Mouse (Mus musculus): ENCODE measurements around the gene Mtmr4. TPM values are rescaled to one million over a fixed set of nuclear protein-coding genes. Genes with fewer than 3 reads are reported as not detected.
A peak's percentile ranks its signal among the peaks of the same experiment; 100 is the strongest.

Gene Mtmr4
- polyA plus RNA-seq, 1 experiment from 2014 or later = 44.3 TPM

DNA sequence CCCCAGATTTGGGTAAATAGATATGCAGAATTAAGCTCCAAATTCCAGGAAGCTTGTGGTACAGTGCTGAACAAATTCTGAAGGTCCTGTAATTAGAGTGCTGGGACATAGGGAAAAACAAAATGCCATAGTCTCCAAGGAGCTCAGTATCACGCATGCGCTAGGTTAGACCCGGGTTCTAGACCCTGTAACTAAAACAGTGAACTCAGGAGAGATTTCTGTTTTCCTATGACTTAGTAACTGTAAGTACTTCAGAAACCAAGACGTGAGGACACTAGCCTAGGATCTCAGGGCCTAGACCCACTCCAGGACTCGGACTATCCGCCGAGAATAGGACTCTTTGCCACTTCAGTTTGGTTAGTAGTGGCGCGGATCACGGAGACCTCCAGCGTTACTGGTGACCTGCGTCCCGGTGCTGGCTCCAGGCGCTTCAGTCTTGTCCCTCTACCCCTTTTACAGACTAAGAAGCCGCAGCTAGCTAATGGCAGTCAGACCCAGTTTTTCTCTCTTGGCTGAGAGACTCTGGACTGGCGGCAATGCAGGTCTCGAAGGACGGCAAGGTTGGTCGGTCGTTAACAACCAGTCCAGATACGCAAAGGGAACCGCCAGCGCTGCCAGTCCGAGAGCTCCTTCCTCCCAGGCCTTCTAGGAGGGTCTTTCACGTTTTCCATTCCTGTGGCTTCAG is 979 bp upstream of the Mtmr4 start:
- no peaks in the 10 kb centered on the region for H3K27me3 ChIP-seq (ENCODE audit: control insufficient read depth, insufficient read depth, low read length)
- H3K4me3 ChIP-seq (ENCODE audit: low read length) = peak overlapping the region; percentile 84
- peaks cover 38% of the 10 kb centered on the region for H3K4me1 ChIP-seq (ENCODE audit: control insufficient read depth, insufficient read depth, low read length)
- H3K9ac ChIP-seq (ENCODE audit: low read depth, low read length) = peak overlapping the region; percentile 93
- no peaks in the 10 kb centered on the region for H3K9me3 ChIP-seq (ENCODE audit: control insufficient read depth, low read length)
- H3K36me3 ChIP-seq (ENCODE audit: control insufficient read depth, insufficient read depth, low read length) = peaks cover 4% of the 10 kb centered on the region; the same call in 1 of the 2 replicates
- H3K27ac ChIP-seq (ENCODE audit: low read depth, low read length) = peak overlapping the region; percentile 96
- WGBS = 1% methylated on average over 25 of the region's 25 CpGs
- peak overlapping the region; percentile 79 for H3K4me2 ChIP-seq (replicated peaks; ENCODE audit: low read depth, low read length)
- no peak for ATAC-seq (ENCODE audit: low FRiP score, low TSS enrichment)

DNA sequence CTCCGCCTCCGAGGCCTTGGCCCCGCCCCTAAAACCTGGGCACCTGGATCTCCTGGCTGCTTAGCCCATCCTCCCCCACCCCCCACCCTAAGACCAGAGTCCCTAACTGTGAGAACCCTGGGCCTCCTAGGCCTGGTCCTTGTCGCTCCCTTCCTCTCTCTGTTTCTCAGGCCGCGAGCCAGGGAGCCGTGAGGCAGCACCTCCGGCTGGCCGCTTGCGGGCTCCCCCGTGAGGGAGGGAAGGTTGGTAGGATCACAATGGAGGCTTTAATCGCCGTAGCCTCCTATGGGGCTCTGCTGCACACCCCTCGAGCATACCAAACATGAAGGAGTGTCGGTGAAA is 363 bp downstream of the Mtmr4 start:
- H3K4me1 ChIP-seq (ENCODE audit: control insufficient read depth, insufficient read depth, low read length) = peaks cover 50% of the 10 kb centered on the region
- WGBS = under 1% methylated on average over 14 of the region's 15 CpGs
- peak overlapping the region; percentile 91 for H3K4me2 ChIP-seq (replicated peaks; ENCODE audit: low read depth, low read length)
- no peaks in the 10 kb centered on the region for H3K27me3 ChIP-seq (ENCODE audit: control insufficient read depth, insufficient read depth, low read length)
- H3K36me3 ChIP-seq (ENCODE audit: control insufficient read depth, insufficient read depth, low read length) = peaks cover 11% of the 10 kb centered on the region
- peak overlapping the region; percentile 94 for H3K27ac ChIP-seq (ENCODE audit: low read depth, low read length)
- H3K9ac ChIP-seq (ENCODE audit: low read depth, low read length) = peak overlapping the region; percentile 89
- peak overlapping the region; percentile 82 for H3K4me3 ChIP-seq (ENCODE audit: low read length)
- ATAC-seq (ENCODE audit: low FRiP score, low TSS enrichment) = no peak
- no peaks in the 10 kb centered on the region for H3K9me3 ChIP-seq (ENCODE audit: control insufficient read depth, low read length)

DNA sequence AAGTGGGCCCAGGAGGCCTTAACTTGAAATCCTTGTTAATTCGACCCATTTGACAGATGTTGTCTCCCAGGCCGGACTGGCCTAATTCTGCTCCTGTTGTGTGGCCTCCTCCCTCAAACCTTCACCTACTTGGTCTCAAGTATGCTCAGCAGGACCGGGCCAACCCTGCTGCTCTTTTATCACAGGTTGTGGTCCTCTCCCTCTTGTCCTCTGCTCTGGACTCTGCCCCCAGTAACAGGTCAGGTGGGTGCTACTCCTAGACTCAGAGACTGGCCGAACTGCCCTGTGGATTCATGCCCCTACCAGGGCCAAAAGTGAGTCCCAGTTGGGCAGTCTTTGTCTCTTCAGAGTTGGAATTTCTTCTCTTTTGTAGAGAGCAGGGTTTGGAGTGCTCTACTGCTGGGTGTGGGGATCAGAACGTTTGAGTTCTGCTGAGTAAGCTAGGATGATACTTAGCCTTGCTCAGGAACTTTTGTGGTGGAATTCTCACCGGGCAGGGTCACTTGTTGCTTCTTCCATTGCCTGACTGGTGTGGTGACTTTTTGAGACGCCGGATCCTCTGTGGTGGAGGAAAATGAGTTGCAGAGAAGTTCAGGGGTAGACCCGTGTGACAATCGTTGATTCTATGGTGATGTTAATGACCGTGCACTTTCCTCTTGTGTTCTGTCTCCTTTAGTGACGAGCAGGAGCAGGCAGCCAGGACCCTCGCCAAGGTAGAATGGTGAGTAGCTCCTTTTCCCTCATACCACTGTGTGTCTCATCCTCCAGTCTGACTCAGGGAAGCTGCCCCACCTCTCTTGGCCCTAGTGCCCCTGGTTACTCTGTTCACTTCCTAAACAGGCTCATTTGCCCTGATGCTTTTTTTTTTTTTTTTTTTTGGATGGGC is 994 bp downstream of the Mtmr4 start:
- peak overlapping the region; percentile 89 for H3K9ac ChIP-seq (ENCODE audit: low read depth, low read length)
- peak overlapping the region; percentile 82 for H3K4me3 ChIP-seq (ENCODE audit: low read length)
- 35% methylated on average over 13 of the region's 13 CpGs for WGBS
- ATAC-seq (ENCODE audit: low FRiP score, low TSS enrichment) = no peak
- peaks cover 50% of the 10 kb centered on the region for H3K4me1 ChIP-seq (ENCODE audit: control insufficient read depth, insufficient read depth, low read length)
- H3K36me3 ChIP-seq (ENCODE audit: control insufficient read depth, insufficient read depth, low read length) = peaks cover 17% of the 10 kb centered on the region
- H3K27ac ChIP-seq (ENCODE audit: low read depth, low read length) = peak overlapping the region; percentile 94
- no peaks in the 10 kb centered on the region for H3K9me3 ChIP-seq (ENCODE audit: control insufficient read depth, low read length)
- H3K4me2 ChIP-seq (replicated peaks; ENCODE audit: low read depth, low read length) = peak overlapping the region; percentile 91
- no peaks in the 10 kb centered on the region for H3K27me3 ChIP-seq (ENCODE audit: control insufficient read depth, insufficient read depth, low read length)

DNA sequence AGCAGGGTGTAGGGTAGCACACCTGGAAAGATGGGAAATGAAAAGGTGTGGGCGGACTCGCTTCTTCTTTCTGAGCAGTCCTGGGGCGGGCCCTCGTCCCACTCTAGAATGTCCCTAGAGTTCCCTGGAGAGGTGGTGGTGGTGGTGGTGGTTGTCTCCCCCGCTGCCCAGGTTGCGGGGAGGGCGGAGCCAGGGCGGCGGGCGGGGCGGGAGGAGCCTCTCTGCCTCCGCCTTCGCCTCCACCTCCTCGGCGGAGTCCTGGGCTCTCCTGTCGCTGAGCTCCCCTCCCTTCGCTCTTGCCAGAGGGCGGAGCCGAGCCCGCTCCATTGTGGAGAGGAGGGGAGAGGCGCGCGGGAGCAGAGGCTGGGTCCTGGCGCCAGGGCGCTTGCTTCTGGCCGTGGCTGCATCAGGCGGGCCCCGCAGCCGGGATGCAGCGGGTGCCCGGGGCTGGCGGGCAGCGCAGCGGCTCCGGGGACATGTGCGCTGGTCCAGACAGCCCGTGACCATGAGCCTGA is 3.4 kb downstream of the Mtmr4 start:
- H3K27me3 ChIP-seq (ENCODE audit: control insufficient read depth, insufficient read depth, low read length) = no peaks in the 10 kb centered on the region
- peak overlapping the region; percentile 92 for H3K4me2 ChIP-seq (replicated peaks; ENCODE audit: low read depth, low read length)
- peaks cover 40% of the 10 kb centered on the region for H3K4me1 ChIP-seq (ENCODE audit: control insufficient read depth, insufficient read depth, low read length)
- peak; percentile 71 for ATAC-seq (ENCODE audit: low FRiP score, low TSS enrichment)
- H3K36me3 ChIP-seq (ENCODE audit: control insufficient read depth, insufficient read depth, low read length) = peaks cover 41% of the 10 kb centered on the region
- peak overlapping the region; percentile 80 for H3K27ac ChIP-seq (ENCODE audit: low read depth, low read length)
- peak overlapping the region; percentile 78 for H3K4me3 ChIP-seq (ENCODE audit: low read length)
- peak overlapping the region; percentile 81 for H3K9ac ChIP-seq (ENCODE audit: low read depth, low read length)
- H3K9me3 ChIP-seq (ENCODE audit: control insufficient read depth, low read length) = no peaks in the 10 kb centered on the region
- 1% methylated on average over 22 of the region's 37 CpGs for WGBS

DNA sequence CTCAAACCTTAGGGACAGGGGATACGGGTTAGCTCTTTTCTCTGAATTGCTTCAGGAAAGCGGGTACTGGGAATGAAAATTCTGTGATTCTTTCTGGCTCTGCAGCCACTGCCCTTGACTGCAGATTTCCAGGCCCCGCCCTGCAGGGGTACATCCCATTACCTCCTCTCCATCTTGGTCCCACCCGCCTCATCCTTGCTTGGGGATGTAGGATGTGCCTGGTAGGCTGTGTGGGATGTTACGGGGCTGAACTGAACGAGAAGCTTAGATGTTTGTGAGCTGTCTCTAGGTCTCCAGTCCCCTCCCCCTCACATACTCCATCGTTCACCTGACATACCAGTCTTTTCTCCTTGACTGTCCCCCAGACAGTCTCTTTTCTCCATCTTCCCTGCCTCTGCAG is 4.0 kb downstream of the Mtmr4 start:
- WGBS = 9% methylated on average over 7 of the region's 7 CpGs
- Histone ChIP-seq H3K36me3 (ENCODE audit: control insufficient read depth, insufficient read depth, low read length) (peaks cover 47% of the 10 kb centered on the region), H3K4me2 (replicated peaks; ENCODE audit: low read depth, low read length) (peak overlapping the region; percentile 92), H3K9me3 (ENCODE audit: control insufficient read depth, low read length) (no peaks in the 10 kb centered on the region), H3K9ac (ENCODE audit: low read depth, low read length) (peak overlapping the region; percentile 81), H3K27me3 (ENCODE audit: control insufficient read depth, insufficient read depth, low read length) (no peaks in the 10 kb centered on the region), H3K27ac (ENCODE audit: low read depth, low read length) (peak overlapping the region; percentile 80), H3K4me1 (ENCODE audit: control insufficient read depth, insufficient read depth, low read length) (peaks cover 36% of the 10 kb centered on the region), H3K4me3 (ENCODE audit: low read length) (peak overlapping the region; percentile 78)
- ATAC-seq (ENCODE audit: low FRiP score, low TSS enrichment) = no peak

DNA sequence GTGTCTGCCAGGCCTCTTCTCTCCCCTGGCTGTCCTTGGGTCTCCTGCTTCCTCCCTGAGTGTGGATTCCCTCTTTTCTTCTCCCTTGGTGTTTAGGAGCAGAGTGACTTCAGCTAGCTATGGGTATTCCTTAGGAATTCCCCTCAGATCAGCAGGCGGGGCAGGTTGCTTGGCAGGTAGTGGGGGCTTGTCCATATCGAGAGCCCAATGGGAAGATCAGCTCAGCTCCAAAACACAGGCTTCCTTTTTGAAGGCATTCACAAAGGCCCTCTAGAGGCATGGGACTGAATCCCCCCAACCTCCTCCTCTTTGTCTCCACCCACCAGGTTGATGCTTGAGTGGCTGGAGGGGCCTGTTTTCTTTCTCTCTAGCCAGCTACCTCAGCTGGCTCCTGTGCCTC is 4.5 kb downstream of the Mtmr4 start:
- Histone ChIP-seq H3K27me3 (ENCODE audit: control insufficient read depth, insufficient read depth, low read length) (no peaks in the 10 kb centered on the region), H3K9me3 (ENCODE audit: control insufficient read depth, low read length) (no peaks in the 10 kb centered on the region), H3K36me3 (ENCODE audit: control insufficient read depth, insufficient read depth, low read length) (peaks cover 51% of the 10 kb centered on the region), H3K27ac (ENCODE audit: low read depth, low read length) (peak overlapping the region; percentile 42; the same call in 1 of the 2 replicates), H3K4me1 (ENCODE audit: control insufficient read depth, insufficient read depth, low read length) (peaks cover 36% of the 10 kb centered on the region), H3K4me2 (replicated peaks; ENCODE audit: low read depth, low read length) (peak overlapping the region; percentile 92), H3K4me3 (ENCODE audit: low read length) (peak overlapping the region; percentile 78), H3K9ac (ENCODE audit: low read depth, low read length) (peak overlapping the region; percentile 81; the same call in 1 of the 2 replicates)
- 33% methylated on average over 2 of the region's 2 CpGs for WGBS
- ATAC-seq (ENCODE audit: low FRiP score, low TSS enrichment) = no peak

DNA sequence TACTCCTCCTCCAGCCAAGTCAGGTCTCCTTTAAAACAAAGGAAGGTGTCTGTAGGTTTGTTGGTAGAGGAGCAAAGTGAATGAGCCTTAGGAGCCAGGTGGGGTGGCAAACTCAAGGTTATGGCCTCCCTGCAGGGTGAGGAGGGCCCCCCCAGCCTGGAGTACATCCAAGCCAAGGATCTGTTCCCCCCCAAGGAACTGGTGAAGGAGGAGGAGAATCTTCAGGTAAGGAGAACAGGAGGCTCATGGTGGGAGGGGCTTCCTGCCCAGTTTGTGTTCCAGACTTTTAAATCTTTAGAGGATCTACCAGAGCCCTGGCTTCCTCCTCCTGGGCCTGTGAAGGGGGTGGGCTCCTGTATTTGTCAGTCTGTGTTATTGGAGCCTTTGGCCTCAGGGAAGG is 5.1 kb downstream of the Mtmr4 start:
- Histone ChIP-seq H3K9me3 (ENCODE audit: control insufficient read depth, low read length) (no peaks in the 10 kb centered on the region), H3K4me1 (ENCODE audit: control insufficient read depth, insufficient read depth, low read length) (peaks cover 36% of the 10 kb centered on the region), H3K4me3 (ENCODE audit: low read length) (no peak overlapping the region; the same call in 1 of the 2 replicates), H3K27me3 (ENCODE audit: control insufficient read depth, insufficient read depth, low read length) (no peaks in the 10 kb centered on the region), H3K27ac (ENCODE audit: low read depth, low read length) (no peak overlapping the region), H3K9ac (ENCODE audit: low read depth, low read length) (peak overlapping the region; percentile 81; the same call in 1 of the 2 replicates), H3K4me2 (replicated peaks; ENCODE audit: low read depth, low read length) (no peak overlapping the region), H3K36me3 (ENCODE audit: control insufficient read depth, insufficient read depth, low read length) (peaks cover 57% of the 10 kb centered on the region)
- no peak for ATAC-seq (ENCODE audit: low FRiP score, low TSS enrichment)

DNA sequence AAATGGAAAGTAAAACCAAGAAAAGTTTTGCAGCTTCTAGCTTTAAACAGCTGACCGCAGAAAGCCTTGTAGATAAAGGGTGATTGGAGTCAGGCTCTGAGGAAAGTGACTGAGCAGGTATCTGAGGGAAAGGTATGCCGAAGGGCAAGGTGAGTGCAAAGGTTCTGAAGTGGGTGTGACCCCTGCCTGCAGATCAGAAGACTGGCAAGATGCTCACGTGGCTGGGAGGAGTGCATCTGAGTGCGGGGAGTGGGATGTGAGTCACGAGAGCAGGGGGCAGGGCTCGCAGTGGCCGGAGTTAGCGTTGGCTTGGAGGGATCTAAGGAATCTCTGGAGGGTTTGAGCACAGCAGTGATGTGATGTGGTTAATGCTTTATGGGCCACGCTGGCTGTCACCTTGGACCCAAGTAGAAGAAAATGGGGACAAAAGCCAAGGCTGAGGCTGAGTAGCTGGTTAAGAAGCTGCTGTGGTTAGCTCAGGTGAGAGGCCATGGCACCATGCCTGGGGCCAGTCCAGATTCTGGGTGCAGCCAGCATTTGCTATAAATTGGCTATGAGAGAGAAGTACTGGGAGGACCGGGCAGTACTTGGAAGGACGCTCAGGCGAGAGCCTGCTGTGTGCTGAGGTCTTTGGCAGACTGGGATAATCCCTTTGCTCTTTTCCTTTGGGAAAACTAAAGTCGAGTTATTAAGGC is 7.6 kb downstream of the Mtmr4 start:
- H3K9ac ChIP-seq (ENCODE audit: low read depth, low read length) = no peak overlapping the region
- no peak for ATAC-seq (ENCODE audit: low FRiP score, low TSS enrichment)
- no peaks in the 10 kb centered on the region for H3K27me3 ChIP-seq (ENCODE audit: control insufficient read depth, insufficient read depth, low read length)
- no peak overlapping the region for H3K27ac ChIP-seq (ENCODE audit: low read depth, low read length)
- 89% methylated on average over 13 of the region's 13 CpGs for WGBS
- no peak overlapping the region for H3K4me2 ChIP-seq (replicated peaks; ENCODE audit: low read depth, low read length)
- H3K4me1 ChIP-seq (ENCODE audit: control insufficient read depth, insufficient read depth, low read length) = peaks cover 20% of the 10 kb centered on the region
- H3K36me3 ChIP-seq (ENCODE audit: control insufficient read depth, insufficient read depth, low read length) = peaks cover 77% of the 10 kb centered on the region
- H3K4me3 ChIP-seq (ENCODE audit: low read length) = no peak overlapping the region
- no peaks in the 10 kb centered on the region for H3K9me3 ChIP-seq (ENCODE audit: control insufficient read depth, low read length)
